Mouse (Mus musculus): ENCODE data around the gene Rgs16. TPM values are rescaled to one million over a fixed set of nuclear protein-coding genes. Genes with fewer than 3 reads are reported as not detected.

Rgs16 gene
- 10 to 100 TPM in 1 of 2 experiments, 1 to 10 TPM in 1; 8.9 to 11.0 TPM for total RNA-seq (2021)
- long read RNA-seq, experiment 1, partial matches to known transcripts: 0 of 1 reads
- long read RNA-seq, experiment 1, other reads (novel, unspliced or antisense): 0 of 1 reads
- long read RNA-seq, experiment 2, partial matches to known transcripts: 2 of 4 reads
- long read RNA-seq, experiment 2, other reads (novel, unspliced or antisense): 0 of 4 reads

- Histone ChIP-seq H3K27ac (no peak within 1 kb of the TSS), H3K4me3 (peak within 1 kb of the TSS; percentile 50)
- TF ChIP-seq CTCF (IDR thresholded peaks at IDR 0.05): no peak
- intact Hi-C loops (cut with DNase I): loop anchor here (2.0 kb wide), 1 partner anchor 61 kb away; no protein-coding TSS in a partner anchor
- DNase-seq (ENCODE audit: extremely low spot score in 1 of 2, low spot score in 2 of 2): peak; percentile 62 to 67
These were observed at the start of gene Rgs16 for GRCm38 (mm10) chr1:153740145-153740544. Gene Rgs16, plus strand, starts transcription at chr1:153740349.

- no peak for TF ChIP-seq CTCF (IDR thresholded peaks at IDR 0.05)
- H3K27ac ChIP-seq: no peak overlapping the region
- intact Hi-C loops (cut with DNase I): no loop called here
- no peak overlapping the region for H3K4me3 ChIP-seq
- no peak for DNase-seq (ENCODE audit: extremely low spot score in 1 of 2, low spot score in 2 of 2)
These were observed 47.6 kb upstream of the Rgs16 start for GRCm38 (mm10) chr1:153692526-153692925.

GRCm38 (mm10) chr1:153694372-153695120 is 45.6 kb upstream of the Rgs16 start:
- intact Hi-C loops (cut with DNase I): no loop called here

GRCm38 (mm10) chr1:153695398-153695797 is 44.8 kb upstream of the Rgs16 start:
- DNase-seq (ENCODE audit: extremely low spot score in 1 of 2, low spot score in 2 of 2): no peak
- intact Hi-C loops (cut with DNase I): no loop called here
- Histone ChIP-seq H3K27ac (no peak overlapping the region), H3K4me3 (no peak overlapping the region)
- no peak for TF ChIP-seq CTCF (IDR thresholded peaks at IDR 0.05)

More at GRCm38 (mm10) chr1:153694372-153695120, 45.6 kb upstream of the Rgs16 start:
- no peak for DNase-seq (ENCODE audit: extremely low spot score in 1 of 2, low spot score in 2 of 2)
- Histone ChIP-seq H3K4me3 (no peak overlapping the region), H3K27ac (no peak overlapping the region)
- no peak for TF ChIP-seq CTCF (IDR thresholded peaks at IDR 0.05)

GRCm38 (mm10) chr1:153696093-153696492 is 44.1 kb upstream of the Rgs16 start:
- Histone ChIP-seq H3K4me3 (no peak overlapping the region), H3K27ac (no peak overlapping the region)
- no peak for DNase-seq (ENCODE audit: extremely low spot score in 1 of 2, low spot score in 2 of 2)
- intact Hi-C loops (cut with DNase I): no loop called here
- TF ChIP-seq CTCF (IDR thresholded peaks at IDR 0.05): no peak

GRCm38 (mm10) chr1:153696541-153696940 is 43.6 kb upstream of the Rgs16 start:
- no peak for TF ChIP-seq CTCF (IDR thresholded peaks at IDR 0.05)
- no peak for DNase-seq (ENCODE audit: extremely low spot score in 1 of 2, low spot score in 2 of 2)
- H3K4me3 ChIP-seq: no peak overlapping the region
- intact Hi-C loops (cut with DNase I): no loop called here
- no peak overlapping the region for H3K27ac ChIP-seq

- no peak overlapping the region for H3K4me3 ChIP-seq
- no peak for DNase-seq (ENCODE audit: extremely low spot score in 1 of 2, low spot score in 2 of 2)
- TF ChIP-seq CTCF (IDR thresholded peaks at IDR 0.05): no peak
- intact Hi-C loops (cut with DNase I): no loop called here
- no peak overlapping the region for H3K27ac ChIP-seq
These were observed 42.4 kb upstream of the Rgs16 start for GRCm38 (mm10) chr1:153697581-153698251.

GRCm38 (mm10) chr1:153698311-153699084 is 41.7 kb upstream of the Rgs16 start:
- H3K4me3 ChIP-seq: no peak overlapping the region
- DNase-seq (ENCODE audit: extremely low spot score in 1 of 2, low spot score in 2 of 2): no peak
- intact Hi-C loops (cut with DNase I): no loop called here
- no peak overlapping the region for H3K27ac ChIP-seq
- TF ChIP-seq CTCF (IDR thresholded peaks at IDR 0.05): no peak

- Histone ChIP-seq H3K27ac (no peak overlapping the region), H3K4me3 (no peak overlapping the region)
- intact Hi-C loops (cut with DNase I): no loop called here
- TF ChIP-seq CTCF (IDR thresholded peaks at IDR 0.05): no peak
- DNase-seq (ENCODE audit: extremely low spot score in 1 of 2, low spot score in 2 of 2): no peak
These were observed 39.6 kb upstream of the Rgs16 start for GRCm38 (mm10) chr1:153700448-153701063.

- no peak for TF ChIP-seq CTCF (IDR thresholded peaks at IDR 0.05)
- intact Hi-C loops (cut with DNase I): no loop called here
- Histone ChIP-seq H3K4me3 (no peak overlapping the region), H3K27ac (no peak overlapping the region)
- DNase-seq (ENCODE audit: extremely low spot score in 1 of 2, low spot score in 2 of 2): no peak
These were observed 38.7 kb upstream of the Rgs16 start for GRCm38 (mm10) chr1:153701461-153701860.

- intact Hi-C loops (cut with DNase I): no loop called here
- no peak for DNase-seq (ENCODE audit: extremely low spot score in 1 of 2, low spot score in 2 of 2)
- Histone ChIP-seq H3K4me3 (no peak overlapping the region), H3K27ac (no peak overlapping the region)
- TF ChIP-seq CTCF (IDR thresholded peaks at IDR 0.05): no peak
These were observed 37.8 kb upstream of the Rgs16 start for GRCm38 (mm10) chr1:153702166-153702852.

Measured in left cerebral cortex, adult 2 months (tissue).